Mouse (Mus musculus): ENCODE measurements at regions not wholly inside any gene's neighbourhood (a gene's known extent, or its start where the extent isn't known, plus 50 kb on each side); places are given as distances from the start of the nearest gene placed in this dataset.

GRCm38 (mm10) chr4:84202231-84202630 is 472.8 kb downstream of the Bnc2 start:
- intact Hi-C loops (cut with DNase I; ENCODE audit: low total_unique reads) = no loop called here
- no peak for DNase-seq

DNA sequence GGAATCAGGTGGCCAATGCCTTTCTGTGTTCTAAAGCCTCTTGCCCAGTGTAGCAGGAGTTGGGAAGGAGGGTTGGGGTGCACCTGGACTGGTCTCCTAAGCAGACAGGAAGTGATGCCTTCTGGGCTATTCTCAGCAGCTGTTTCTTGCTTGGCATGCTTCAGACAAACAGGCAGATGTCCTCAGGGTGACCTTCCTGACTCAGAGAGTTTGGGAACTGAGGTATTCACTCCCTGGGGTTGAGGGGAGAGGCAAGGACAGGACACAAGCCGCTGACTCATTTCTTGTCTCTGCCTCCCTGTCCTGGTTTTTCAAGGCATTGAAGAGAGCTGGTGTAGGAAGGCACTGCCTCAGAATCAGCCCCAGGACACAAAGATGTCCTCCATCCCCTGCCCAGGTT is 471.4 kb downstream of the Bnc2 start:
- intact Hi-C loops (cut with DNase I; ENCODE audit: low total_unique reads) = no loop called here
- DNase-seq = peak; percentile 14

- no peak for DNase-seq
These were observed 470.3 kb downstream of the Bnc2 start for GRCm38 (mm10) chr4:84204777-84205176.

DNA sequence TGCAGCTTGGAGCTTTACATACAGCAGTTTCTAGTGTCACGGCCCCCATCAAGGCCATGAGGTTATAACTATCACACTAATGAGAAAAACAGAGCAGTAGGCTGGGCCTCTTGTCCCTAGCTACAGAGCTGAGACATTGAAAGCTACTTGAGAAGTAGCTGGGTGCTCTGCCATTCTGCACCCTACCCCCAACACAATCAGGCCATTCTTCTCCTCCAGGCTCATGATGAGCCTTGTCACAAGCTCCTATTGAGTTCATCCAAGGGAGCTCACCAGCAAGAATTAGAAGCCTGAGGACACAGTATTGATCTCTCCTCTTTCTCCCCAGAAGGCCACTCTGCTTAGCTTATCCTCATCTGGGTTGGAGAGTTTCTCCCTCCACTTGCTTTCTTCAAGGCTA is 466.9 kb downstream of the Bnc2 start:
- intact Hi-C loops (cut with DNase I; ENCODE audit: low total_unique reads) = no loop called here
- no peak for DNase-seq

More at GRCm38 (mm10) chr4:84204777-84205176, 470.3 kb downstream of the Bnc2 start:
- intact Hi-C loops (cut with DNase I; ENCODE audit: low total_unique reads) = no loop called here

DNA sequence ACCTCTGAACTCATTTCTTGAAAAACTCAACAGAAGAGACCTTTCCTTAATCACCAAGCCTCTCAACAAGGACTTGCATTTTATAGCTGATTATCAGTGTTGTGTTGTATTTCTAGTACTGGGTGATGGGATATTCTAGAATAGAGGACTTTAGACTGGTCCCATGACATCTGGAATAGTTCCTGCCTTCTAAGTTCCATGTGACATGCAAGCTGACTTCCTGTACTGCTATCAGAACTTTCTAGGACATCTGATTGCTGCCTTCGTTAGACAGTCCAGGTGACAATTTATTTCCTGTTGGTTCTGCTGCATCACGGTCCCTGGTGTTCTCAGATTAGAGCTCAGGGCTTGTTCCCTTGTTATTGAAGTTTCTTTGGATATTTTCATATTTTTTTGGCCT is 465.5 kb downstream of the Bnc2 start:
- DNase-seq = no peak
- intact Hi-C loops (cut with DNase I; ENCODE audit: low total_unique reads) = no loop called here

GRCm38 (mm10) chr4:84211311-84211875 is 463.7 kb downstream of the Bnc2 start:
- DNase-seq = no peak
- intact Hi-C loops (cut with DNase I; ENCODE audit: low total_unique reads) = no loop called here

DNA sequence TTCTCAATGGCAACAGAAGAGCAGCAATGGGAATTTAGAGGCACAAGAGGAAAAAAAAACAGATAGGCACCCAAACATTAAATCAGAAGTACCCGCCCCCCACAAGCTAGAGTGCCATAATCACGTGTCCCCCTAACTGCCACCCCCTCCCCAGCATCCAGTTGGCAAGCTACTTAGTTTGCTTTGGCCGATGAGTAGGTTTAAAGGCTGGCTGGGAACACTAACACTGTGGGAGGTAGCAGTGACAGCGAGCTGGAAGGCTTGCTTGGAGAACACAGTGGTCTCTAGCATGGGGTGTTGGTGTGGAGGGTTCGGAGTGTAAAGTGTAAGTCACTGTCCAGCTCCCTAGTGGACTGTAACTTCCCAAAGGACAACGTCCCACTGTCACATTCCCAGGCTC is 463.1 kb downstream of the Bnc2 start:
- intact Hi-C loops (cut with DNase I; ENCODE audit: low total_unique reads) = no loop called here
- no peak for DNase-seq

GRCm38 (mm10) chr4:84214523-84214922 is 460.6 kb downstream of the Bnc2 start:
- intact Hi-C loops (cut with DNase I; ENCODE audit: low total_unique reads) = no loop called here
- DNase-seq = no peak

- intact Hi-C loops (cut with DNase I; ENCODE audit: low total_unique reads) = no loop called here
- no peak for DNase-seq
These were observed 456.1 kb downstream of the Bnc2 start for GRCm38 (mm10) chr4:84218961-84219360.

GRCm38 (mm10) chr4:84222057-84222717 is 452.9 kb downstream of the Bnc2 start:
- intact Hi-C loops (cut with DNase I; ENCODE audit: low total_unique reads) = no loop called here
- no peak for DNase-seq

DNA sequence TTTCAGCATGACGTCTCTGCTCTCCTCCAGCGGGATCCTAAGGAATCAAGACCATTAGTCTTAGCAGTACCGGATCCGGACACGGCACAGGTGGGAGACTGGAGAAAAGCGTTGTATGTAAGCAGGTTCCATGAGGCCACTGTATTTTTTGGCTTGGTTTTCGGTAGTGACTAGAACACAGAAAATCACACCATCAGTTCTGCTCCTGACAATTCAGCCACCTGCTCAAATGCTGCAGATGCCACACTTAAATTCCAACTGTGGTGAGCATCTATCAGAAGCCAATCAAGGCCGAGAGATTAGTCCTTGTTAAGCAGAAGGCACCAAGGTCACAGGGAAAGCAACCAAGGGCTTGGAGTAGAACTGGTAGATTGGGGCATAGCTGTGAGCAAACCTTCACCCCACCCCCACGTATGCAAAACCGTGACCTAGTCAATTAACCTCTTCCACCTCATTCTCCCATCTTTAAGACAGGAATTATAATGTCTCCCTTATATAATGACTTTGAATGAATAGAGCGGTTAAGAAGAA is 452.2 kb downstream of the Bnc2 start:
- DNase-seq = no peak
- intact Hi-C loops (cut with DNase I; ENCODE audit: low total_unique reads) = no loop called here

- intact Hi-C loops (cut with DNase I; ENCODE audit: low total_unique reads) = no loop called here
- DNase-seq = no peak
These were observed 450.5 kb downstream of the Bnc2 start for GRCm38 (mm10) chr4:84224556-84224955.

All from gastrocnemius, postnatal 14 days (tissue).